Mouse (Mus musculus) embryonic facial prominence, embryonic 12.5 days (tissue): ENCODE measurements around the gene Rps26. TPM values are rescaled to one million over a fixed set of nuclear protein-coding genes. Genes with fewer than 3 reads are reported as not detected.

Source experiments
- ATAC-seq: fragments of 200-750 bp; cut with Nextera tagmentation; 2 replicates; pipeline ENCODE4 v1.8.0; 2017; ENCODE audit not compliant: insufficient number of reproducible peaks, insufficient read depth, low FRiP score, low TSS enrichment
- H3K27ac ChIP-seq: fragments of 300-500 bp; sonication (generic); 2 replicates; pipeline ENCODE4 v1.5.1; 2016; ENCODE audit warnings: mild to moderate bottlenecking
- H3K27me3 ChIP-seq: fragments of 300-500 bp; sonication (generic); 2 replicates; pipeline ENCODE4 v1.6.1; 2016; ENCODE audit warnings: mild to moderate bottlenecking, moderate library complexity
- H3K36me3 ChIP-seq: fragments of 300-500 bp; sonication (generic); 2 replicates; pipeline ENCODE4 v1.6.1; 2016; ENCODE audit warnings: mild to moderate bottlenecking
- H3K4me1 ChIP-seq: fragments of 300-500 bp; sonication (generic); 2 replicates; pipeline ENCODE4 v1.6.1; 2016
- H3K4me2 ChIP-seq: fragments of 300-500 bp; sonication (generic); replicated peaks from 2 replicates; pipeline ENCODE4 v1.6.1; 2016; ENCODE audit warnings: mild to moderate bottlenecking, moderate library complexity
- H3K4me3 ChIP-seq: fragments of 300-500 bp; sonication (generic); 2 replicates; pipeline ENCODE4 v1.5.1; 2016; ENCODE audit warnings: mild to moderate bottlenecking
- H3K9ac ChIP-seq: fragments of 300-500 bp; sonication (generic); 2 replicates; pipeline ENCODE4 v1.6.1; 2016; ENCODE audit warnings: mild to moderate bottlenecking, moderate library complexity
- H3K9me3 ChIP-seq: fragments of 300-500 bp; sonication (generic); 2 replicates; pipeline ENCODE4 v1.6.1; 2016; ENCODE audit warnings: mild to moderate bottlenecking, moderate library complexity
- WGBS: fragments of 180-500 bp; shearing (Covaris S2); methylation state at CpG from one replicate; pipeline ENCODE4 v1.1.7; 2016; 5-methylcytosine and 5-hydroxymethylcytosine counted together
- polyA plus RNA-seq: library from polyadenylated mRNA; unstranded; fragments of >200 nt; fragmentation: Nextera tagmentation; extraction: Ambion mirVana; gene quantifications from 2 replicates; pipeline ENCODE4 v1.2.1, GENCODE M21; 2016

The Rps26 gene
- polyA plus RNA-seq, 1 experiment from 2014 or later: 696 TPM

DNA sequence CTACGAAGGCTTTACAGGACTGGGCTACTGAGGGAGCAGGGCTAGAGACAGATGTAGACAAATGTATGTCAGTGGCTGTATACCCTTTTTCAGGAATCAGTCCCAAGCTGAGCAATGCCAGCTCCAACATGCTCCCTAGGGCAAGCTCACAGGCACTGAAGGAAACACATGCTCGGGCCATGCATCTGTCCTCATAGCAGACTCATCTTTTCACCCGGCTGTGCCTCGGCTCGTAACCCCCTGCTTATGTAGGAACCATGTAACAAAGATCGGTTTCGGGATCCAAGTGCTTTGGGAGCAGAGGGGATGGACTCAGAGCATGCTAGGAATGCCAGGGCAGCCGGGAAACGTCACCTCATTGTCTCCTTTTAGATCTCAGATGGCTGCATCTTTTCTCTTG is 32.9 kb upstream of the Rps26 start:
- no peaks in the 10 kb centered on the region for H3K9me3 ChIP-seq
- no peaks in the 10 kb centered on the region for H3K27me3 ChIP-seq
- no peak for ATAC-seq
- H3K9ac ChIP-seq: no peak overlapping the region
- H3K27ac ChIP-seq: no peak overlapping the region
- no peaks in the 10 kb centered on the region for H3K36me3 ChIP-seq
- H3K4me2 ChIP-seq: no peak overlapping the region
- no peaks in the 10 kb centered on the region for H3K4me1 ChIP-seq
- H3K4me3 ChIP-seq: no peak overlapping the region
- 48% methylated on average over 9 of the region's 9 CpGs for WGBS

DNA sequence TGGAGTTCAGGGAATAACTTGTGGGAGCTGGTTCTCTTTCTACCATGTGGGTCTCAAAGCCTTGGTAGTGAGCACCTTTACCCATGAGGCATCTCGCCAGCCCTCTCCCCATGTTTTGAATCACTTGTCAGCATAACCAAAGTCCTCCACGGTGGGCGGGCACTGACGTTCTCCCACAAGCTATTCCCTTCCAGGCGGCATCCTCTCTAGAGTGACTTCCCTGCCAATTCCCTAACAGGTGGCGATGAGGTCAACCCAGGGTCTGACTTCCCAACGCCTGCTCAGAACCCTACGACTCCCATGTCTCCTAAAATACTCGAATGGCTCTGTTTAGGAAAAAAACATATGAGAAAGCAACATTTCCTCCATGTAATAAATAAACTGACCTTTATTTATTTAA is 31.3 kb upstream of the Rps26 start:
- Histone ChIP-seq H3K36me3 (no peaks in the 10 kb centered on the region), H3K4me3 (no peak overlapping the region), H3K27ac (no peak overlapping the region), H3K27me3 (no peaks in the 10 kb centered on the region), H3K4me1 (no peaks in the 10 kb centered on the region), H3K4me2 (no peak overlapping the region), H3K9me3 (no peaks in the 10 kb centered on the region), H3K9ac (no peak overlapping the region)
- WGBS: 56% methylated on average over 9 of the region's 9 CpGs
- no peak for ATAC-seq

DNA sequence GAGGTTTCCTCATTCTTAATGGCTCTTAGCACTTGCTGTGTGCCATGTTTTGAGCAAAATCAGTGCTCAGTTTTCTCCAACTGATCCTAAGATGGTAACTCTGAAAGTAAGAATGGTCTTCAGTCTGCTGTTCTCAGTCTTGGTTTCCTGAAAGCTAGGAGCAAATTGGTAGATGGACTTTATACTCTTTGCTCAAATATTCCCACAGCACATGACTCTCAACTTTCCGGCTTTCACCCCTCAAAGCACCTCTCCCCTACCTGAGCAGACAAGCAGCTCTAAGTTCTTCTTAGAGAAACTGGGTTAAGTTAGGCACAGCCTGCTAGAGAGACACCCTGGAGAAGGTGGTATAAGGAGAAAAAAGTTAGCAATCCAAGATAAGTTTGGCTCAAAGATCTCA is 30.2 kb upstream of the Rps26 start:
- Histone ChIP-seq H3K4me2 (no peak overlapping the region), H3K9ac (no peak overlapping the region), H3K9me3 (no peaks in the 10 kb centered on the region), H3K4me1 (no peaks in the 10 kb centered on the region), H3K4me3 (no peak overlapping the region), H3K27ac (no peak overlapping the region), H3K36me3 (no peaks in the 10 kb centered on the region), H3K27me3 (no peaks in the 10 kb centered on the region)
- no peak for ATAC-seq
- WGBS: 88% methylated on average over 1 of the region's 1 CpGs

DNA sequence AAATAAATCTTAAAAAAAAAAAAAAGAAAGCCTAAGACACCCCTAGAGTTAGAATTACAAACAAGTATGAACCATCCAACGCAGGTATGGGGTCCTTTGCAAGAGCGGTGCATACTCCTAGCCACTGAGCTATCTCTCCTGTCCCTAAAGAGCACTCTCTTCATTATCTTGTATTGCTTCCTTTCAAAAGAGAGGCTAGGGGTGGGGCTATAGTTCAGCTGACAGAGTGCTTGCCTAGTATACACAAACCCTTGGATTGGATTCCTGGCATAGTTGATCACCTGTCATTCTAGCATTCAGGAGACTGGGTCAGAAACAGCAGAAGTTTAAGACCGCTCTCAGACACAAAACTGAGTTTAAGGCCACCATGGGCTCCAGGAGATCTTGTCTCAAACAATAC is 28.7 kb upstream of the Rps26 start:
- no peak for ATAC-seq
- no peak overlapping the region for H3K27ac ChIP-seq
- 83% methylated on average over 3 of the region's 3 CpGs for whole genome bisulfite sequencing
- no peak overlapping the region for H3K9ac ChIP-seq
- H3K9me3 ChIP-seq: no peaks in the 10 kb centered on the region
- no peak overlapping the region for H3K4me2 ChIP-seq
- H3K4me1 ChIP-seq: no peaks in the 10 kb centered on the region
- H3K27me3 ChIP-seq: no peaks in the 10 kb centered on the region
- no peak overlapping the region for H3K4me3 ChIP-seq
- no peaks in the 10 kb centered on the region for H3K36me3 ChIP-seq

DNA sequence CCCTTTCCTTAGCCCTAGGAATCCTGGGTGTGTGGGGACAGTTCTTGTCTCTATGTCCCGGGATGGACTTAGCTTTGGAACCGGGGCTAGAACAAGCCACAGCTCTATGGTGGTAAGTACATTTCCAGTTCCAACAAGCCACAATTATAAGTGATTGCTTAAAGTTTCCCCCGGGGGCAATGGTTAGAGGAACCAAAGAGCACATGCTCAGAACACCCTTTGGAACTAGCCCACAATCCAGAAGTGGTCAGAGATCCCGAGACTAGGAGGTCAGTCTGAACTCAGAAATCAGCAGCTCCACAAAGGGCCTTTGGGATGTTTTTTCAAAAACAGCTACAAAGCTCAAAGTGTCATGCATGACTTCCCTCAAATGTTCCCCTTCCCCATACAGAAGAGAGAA is 27.3 kb upstream of the Rps26 start:
- no peak for ATAC-seq

DNA sequence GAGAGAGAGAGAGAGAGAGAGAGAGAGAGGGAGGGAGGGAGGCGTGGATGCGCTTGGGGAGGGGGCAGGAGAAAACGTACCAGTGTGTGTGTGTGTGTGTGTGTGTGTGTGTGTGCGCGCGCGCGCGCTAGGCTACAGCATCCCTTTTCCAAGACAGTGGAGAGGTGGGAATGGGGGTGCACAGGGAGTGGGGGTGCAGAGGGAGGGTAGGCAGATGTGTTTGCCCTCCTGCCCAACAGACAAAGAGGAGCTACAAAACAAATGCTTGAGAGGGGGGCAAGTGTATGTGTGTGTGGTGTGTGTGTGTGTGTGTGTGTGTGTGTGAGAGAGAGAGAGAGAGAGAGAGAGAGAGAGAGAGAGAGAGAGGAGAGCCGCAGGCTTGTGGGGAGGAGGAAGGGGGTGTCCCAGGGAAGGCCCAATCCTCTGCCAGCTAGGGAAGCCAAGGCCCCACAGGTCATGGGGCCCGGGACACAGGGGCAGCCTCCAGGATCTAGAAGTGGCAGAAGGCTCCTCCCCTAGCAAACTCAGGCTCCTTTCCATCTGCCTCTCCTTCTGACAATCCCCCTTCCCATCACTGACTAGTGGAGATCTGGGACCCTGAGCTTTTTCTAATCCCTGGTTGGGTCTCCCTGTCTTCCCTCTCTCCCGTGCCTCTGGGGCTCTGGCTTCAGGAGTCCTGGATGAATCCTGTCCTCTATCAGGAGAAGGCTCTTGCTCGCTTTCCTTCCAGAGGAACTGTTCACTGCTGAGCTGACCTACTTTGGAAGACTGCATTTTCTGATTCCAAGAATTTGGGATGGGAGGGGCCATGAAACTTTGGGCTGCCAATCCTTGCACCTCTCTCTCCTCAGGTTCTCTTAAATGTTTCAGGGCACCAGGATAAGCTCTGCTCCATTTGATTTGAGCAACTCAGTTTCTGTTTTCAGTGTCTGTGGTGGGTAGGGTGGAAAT is 19.9 kb upstream of the Rps26 start:
- no peaks in the 10 kb centered on the region for H3K9me3 ChIP-seq
- peak overlapping the region; percentile 58 for H3K4me2 ChIP-seq
- 5% methylated on average over 10 of the region's 13 CpGs for WGBS

More for the DNA sequence above, 27.3 kb upstream of the Rps26 start:
- Histone ChIP-seq H3K36me3 (no peaks in the 10 kb centered on the region), H3K4me2 (no peak overlapping the region), H3K9ac (no peak overlapping the region), H3K4me1 (no peaks in the 10 kb centered on the region), H3K27ac (no peak overlapping the region), H3K27me3 (no peaks in the 10 kb centered on the region), H3K9me3 (no peaks in the 10 kb centered on the region), H3K4me3 (no peak overlapping the region)
- 58% methylated on average over 4 of the region's 4 CpGs for WGBS

DNA sequence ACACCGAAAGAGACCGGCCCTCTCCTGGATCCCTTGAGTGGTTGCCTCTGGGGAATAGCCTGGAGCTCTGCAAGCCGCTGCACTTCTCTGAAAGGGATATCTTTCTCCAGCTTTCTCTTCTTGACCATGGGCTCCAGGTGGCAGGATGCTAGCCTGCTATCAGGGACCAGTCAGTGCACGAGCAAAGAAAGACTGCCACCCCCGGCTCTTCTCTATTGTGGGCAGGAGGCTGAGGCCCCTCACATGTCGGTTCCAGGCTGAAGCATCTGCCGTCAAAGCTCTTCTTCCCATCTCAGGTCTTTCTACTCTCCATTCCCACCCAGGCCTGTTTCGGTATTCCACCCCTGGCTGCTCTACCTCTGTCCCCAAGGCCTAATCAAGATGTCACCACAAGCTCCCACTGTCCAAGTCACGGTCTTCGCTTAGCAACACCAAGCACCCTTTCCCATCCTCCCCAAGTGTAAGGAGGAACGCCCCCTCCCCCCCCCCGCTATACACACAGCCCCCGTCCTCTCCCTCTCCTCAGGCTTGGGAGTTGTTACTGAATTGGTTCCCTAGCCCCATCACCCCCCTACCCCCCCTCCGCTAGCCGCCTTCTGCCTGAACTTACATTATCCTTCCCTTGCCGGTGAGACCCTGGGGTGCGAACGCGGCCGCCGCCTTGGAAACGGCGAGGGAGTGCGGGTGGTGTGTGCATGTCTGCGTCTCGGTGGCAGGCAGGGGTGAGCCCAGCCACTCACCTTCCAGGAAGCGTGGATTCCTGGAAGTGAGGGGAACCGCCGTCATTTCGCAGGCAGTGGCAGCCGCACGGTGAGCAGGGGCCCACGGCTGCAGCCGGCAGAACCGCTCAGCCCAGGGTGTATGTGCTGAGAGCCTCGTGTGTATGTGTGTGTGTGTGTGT is 18.8 kb upstream of the Rps26 start, which contains the start of gene Ikzf4:
TSS of gene Ikzf4 (minus strand) at position 881 of the 901 bp plus-strand sequence.
- peak within 1 kb of the TSS; percentile 58 for H3K4me2 ChIP-seq
- WGBS: 2% methylated on average over 36 of the region's 36 CpGs
- peak; percentile 75 for ATAC-seq
- peak within 1 kb of the TSS; percentile 48 for H3K4me3 ChIP-seq
- peaks cover 19% of the 10 kb centered on the region for H3K4me1 ChIP-seq
- H3K9me3 ChIP-seq: no peaks in the 10 kb centered on the region
- H3K9ac ChIP-seq: peak within 1 kb of the TSS; percentile 47
- peak within 1 kb of the TSS; percentile 62 for H3K27ac ChIP-seq
- H3K27me3 ChIP-seq: no peaks in the 10 kb centered on the region
- peaks cover 10% of the 10 kb centered on the region for H3K36me3 ChIP-seq

More for the DNA sequence above, 19.9 kb upstream of the Rps26 start:
- peak overlapping the region; percentile 48 for H3K4me3 ChIP-seq
- H3K27me3 ChIP-seq: no peaks in the 10 kb centered on the region
- H3K4me1 ChIP-seq: peaks cover 19% of the 10 kb centered on the region
- peak overlapping the region; percentile 62 for H3K27ac ChIP-seq
- ATAC-seq: peak; percentile 61; the same call in 1 of the 2 replicates
- peak overlapping the region; percentile 47 for H3K9ac ChIP-seq
- peaks cover under 1% of the 10 kb centered on the region; the same call in 1 of the 2 replicates for H3K36me3 ChIP-seq

DNA sequence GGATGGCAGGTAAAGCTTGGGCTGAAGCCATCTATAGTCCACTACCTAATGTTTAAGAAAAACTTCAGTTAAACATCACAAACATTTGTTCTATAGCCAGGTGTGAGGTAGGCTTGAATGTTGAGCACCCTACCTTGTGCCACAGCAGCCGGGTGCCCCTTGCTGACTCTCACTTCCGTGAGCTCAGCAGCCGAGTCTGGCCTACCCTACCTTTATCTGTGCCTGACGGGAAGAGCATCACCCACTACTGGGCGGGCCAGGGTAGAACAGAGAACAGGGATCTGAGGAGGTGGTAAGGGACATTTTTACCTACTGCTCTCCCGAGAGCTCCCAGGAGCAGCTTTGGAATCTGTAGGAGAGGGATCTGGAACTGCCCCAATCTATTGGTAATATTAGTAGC is 16.2 kb upstream of the Rps26 start:
- Histone ChIP-seq H3K9ac (no peak overlapping the region), H3K27me3 (no peaks in the 10 kb centered on the region), H3K9me3 (no peaks in the 10 kb centered on the region), H3K4me3 (no peak overlapping the region), H3K4me2 (no peak overlapping the region), H3K27ac (no peak overlapping the region), H3K4me1 (peaks cover 19% of the 10 kb centered on the region), H3K36me3 (peaks cover 25% of the 10 kb centered on the region)
- 81% methylated on average over 6 of the region's 6 CpGs for WGBS
- ATAC-seq: no peak

DNA sequence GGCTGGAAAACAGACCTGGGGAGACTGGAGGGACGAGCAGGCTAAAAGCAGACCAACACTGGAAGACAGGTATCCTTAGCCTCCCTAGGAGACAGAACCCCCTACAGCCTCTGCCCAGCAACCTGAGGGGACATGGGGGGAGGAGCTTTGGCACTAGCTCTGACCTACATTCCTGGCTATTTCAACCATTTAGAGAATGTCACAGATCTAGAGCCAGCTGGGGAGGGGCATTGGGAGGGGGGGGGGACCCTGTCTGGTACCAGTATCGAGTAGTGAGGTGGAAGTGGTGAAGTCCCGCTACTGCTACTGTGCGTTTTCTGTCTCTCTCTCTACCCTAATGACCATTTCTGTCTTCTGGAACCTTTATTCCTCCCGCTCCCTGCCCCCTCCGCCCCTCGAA is 15.3 kb upstream of the Rps26 start:
- Histone ChIP-seq H3K4me2 (no peak overlapping the region), H3K9me3 (no peaks in the 10 kb centered on the region), H3K27me3 (no peaks in the 10 kb centered on the region), H3K27ac (no peak overlapping the region), H3K4me1 (peaks cover 14% of the 10 kb centered on the region), H3K36me3 (peaks cover 25% of the 10 kb centered on the region), H3K9ac (no peak overlapping the region), H3K4me3 (no peak overlapping the region)
- WGBS: 75% methylated on average over 7 of the region's 7 CpGs
- no peak for ATAC-seq

DNA sequence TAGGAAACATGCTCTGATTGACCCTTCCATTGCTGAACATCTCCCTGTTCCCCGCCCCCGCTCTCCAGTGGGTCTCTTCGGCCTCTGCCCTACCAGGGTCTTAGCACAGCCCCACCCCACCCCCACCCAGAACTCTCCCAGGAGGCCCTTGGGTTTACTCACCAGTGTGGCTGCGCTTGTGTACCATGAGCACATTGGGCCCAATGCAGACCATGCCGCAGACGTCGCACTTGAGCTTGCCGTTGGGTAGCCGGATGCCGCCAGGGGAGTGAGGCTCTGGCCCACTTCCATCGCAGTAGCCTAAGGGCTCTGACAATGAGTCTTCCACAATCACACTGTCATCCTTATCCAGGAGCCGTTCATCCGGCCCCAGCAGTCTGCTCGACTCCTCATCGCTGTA is 14.3 kb upstream of the Rps26 start:
- Histone ChIP-seq H3K9me3 (no peaks in the 10 kb centered on the region), H3K9ac (no peak overlapping the region), H3K27me3 (no peaks in the 10 kb centered on the region), H3K36me3 (peaks cover 33% of the 10 kb centered on the region), H3K4me2 (no peak overlapping the region), H3K4me1 (peaks cover 7% of the 10 kb centered on the region), H3K27ac (no peak overlapping the region), H3K4me3 (no peak overlapping the region)
- ATAC-seq: no peak
- WGBS: 90% methylated on average over 15 of the region's 15 CpGs

DNA sequence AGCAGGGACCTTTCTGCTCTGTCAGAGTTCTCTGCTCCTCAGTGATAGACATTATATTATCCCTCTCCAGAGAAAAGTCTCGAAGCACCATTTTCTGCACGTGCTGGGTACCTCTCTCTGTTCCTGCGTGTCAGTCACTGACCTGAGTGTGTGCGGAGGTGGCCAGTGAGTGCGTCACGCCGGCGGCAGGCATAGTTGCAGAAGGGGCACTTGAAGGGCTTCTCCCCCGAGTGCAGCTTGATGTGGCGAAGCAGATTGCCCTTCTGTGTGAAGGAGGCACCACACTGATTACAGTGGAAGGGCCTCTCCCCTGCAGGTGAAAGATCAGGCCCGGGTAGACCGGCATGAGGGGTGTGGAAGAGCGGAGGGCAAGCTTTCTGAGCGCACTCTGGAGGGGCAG is 13.5 kb upstream of the Rps26 start:
- no peaks in the 10 kb centered on the region for H3K27me3 ChIP-seq
- H3K36me3 ChIP-seq: peaks cover 41% of the 10 kb centered on the region
- no peak overlapping the region for H3K4me2 ChIP-seq
- H3K27ac ChIP-seq: no peak overlapping the region
- H3K4me1 ChIP-seq: peaks cover 5% of the 10 kb centered on the region
- H3K9me3 ChIP-seq: no peaks in the 10 kb centered on the region
- H3K4me3 ChIP-seq: no peak overlapping the region
- H3K9ac ChIP-seq: no peak overlapping the region
- no peak for ATAC-seq
- 91% methylated on average over 14 of the region's 14 CpGs for WGBS
